Mouse (Mus musculus): ENCODE results near the gene Pax4.

Pax4 gene

GRCm38 (mm10) chr6:28431538-28431855 lies 17.7 kb downstream of the Pax4 start:
- DNase-seq = no peak

DNA sequence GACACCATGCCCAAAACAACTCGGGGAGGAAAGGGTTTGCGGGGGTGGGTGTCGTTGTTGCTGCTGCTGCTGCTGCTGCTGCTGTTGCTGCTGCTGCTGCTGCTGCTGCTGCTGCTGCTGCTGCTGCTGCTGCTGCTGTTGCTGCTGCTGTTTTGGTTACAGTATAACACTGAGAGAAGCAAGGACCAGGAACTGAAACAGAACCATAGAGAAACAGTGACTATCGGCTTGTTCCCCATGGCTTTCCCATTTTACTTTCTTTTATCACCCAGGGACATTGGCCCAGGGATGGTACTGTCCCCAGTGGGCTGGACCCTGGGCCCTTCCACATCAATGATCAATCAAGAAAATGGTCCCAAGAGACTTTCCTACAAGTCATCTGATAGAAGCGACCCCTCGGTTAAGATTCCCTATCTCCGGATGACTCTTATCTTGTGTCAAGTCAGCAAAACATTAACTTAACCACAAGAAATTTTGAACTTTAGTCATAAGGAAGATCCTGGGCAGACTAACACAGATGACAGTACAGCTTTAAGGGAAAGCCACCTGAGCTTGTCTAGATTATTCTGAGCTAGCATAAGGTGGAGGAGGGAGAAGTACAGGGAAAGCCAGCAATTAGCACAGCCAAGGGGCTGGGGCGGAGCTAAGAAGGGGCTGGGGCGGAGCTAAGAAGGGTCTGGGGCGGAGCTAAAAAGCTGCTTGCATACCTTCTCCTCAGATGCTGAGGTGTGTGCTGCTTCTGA lies 18.2 kb downstream of the Pax4 start:
- DNase-seq = no peak

DNA sequence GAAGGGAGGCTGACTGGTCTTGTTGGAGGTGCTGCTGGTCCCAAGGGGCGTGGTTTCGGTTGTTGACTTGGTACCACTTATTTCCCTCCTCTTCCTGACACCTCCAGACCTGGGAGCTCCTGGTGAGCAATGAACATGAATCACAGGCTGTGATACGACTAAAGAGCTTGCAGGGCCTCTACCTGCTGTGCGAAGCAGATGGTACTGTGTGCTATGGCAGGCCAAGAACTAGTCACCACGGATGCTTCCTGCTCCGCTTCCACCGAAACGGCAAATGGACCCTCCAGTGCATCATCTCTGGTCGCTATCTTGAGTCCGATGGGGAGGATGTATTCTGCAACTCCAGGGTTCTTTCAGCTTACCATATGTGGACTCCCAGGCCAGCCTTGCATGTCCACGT lies 19.3 kb downstream of the Pax4 start:
- DNase-seq = peak; percentile 61

DNA sequence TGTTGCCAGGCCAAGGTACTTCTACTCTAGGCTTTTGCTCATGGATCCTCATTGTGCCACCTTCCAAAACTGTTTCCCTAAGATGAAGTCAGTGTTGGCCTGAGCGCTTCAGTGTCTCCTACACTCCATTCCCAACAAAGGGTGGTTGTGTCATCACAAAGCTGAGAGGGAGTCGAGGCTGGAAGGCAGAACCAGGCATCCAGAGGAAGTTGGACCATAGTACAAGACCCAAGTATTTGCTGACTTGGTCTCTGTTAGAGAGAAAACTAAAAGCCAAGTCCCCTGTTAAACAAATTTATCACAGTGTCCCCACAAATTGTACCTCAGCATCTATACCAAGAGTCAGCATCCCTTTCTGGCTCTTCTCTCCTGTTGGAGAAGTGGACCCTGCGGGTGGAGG lies 20.9 kb downstream of the Pax4 start, which contains the start of gene Gcc1:
TSS of gene Gcc1 (minus strand) at position 101 of the 400 bp plus-strand sequence.
- DNase-seq = no peak

- DNase-seq = peak; percentile 31
Measured at GRCm38 (mm10) chr6:28427096-28427839, 21.9 kb downstream of the Pax4 start, which contains the start of gene Fscn3. Fscn3 (plus strand) TSS chr6:28427789.

- peak; percentile 52 for DNase-seq
Measured at GRCm38 (mm10) chr6:28425019-28425418, 24.1 kb downstream of the Pax4 start.

DNA sequence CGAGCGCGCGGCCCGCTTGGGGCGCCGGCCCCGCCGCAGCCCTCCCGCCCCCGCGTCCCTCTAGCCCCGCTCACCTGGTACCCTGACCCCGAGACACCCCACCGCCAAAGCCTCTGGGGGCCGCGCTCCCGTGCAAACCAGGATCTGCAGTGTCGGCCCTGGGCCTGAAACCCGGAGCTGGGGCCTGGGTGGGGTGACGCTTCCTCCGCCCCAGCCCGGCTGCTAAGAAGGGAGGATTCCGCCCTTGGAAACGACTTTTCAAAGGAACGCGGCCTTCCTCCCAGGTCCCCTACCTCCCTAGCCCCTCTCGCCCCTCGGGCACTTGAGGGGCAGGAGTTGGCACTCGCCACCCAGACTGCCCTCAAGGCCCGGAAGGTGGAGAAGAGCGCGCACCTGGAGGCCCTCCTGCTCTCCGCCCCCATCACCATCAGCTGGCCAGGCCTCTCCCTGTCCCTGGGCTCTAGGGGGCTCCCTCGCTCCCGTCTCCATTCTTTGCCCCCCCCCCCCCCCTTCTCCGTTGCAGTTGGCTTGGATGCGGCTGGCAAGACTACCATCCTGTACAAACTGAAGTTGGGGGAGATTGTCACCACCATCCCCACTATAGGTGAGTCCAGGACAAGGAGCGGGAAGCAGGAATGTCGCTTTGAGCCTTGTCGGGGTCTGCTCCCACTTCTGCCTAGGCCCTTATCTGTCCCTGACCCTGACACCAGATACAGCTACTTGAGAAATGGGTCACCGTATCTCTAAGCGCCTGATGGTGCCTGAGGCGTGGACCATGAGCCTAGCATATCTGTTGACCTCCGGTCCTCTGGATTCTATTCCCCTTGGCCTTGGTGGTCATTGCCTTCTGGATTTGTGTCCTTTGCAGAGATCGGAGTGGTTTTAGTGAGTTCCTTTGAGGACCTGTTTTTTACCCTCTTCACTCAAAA lies 25.1 kb downstream of the Pax4 start:
- DNase-seq = peak; percentile 83

DNA sequence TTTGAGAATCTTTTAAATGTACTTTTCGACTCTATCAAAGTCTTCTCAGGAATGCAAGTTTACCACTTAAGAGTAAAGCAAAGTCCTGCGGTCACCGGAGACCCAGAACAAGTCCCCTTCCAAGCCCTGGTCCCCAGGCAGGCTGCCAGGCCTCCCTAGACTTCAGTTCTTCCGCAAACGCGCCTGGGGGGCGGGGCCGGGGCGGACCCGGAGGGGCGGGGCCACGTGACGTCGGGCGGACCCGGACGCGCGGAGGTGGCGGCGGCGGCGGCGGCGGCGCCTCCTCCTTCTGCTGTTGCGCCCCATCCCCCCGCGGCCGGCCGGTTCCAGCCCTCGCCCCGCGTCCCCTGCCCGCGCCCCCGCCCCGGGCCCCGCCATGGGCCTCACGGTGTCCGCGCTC lies 25.8 kb downstream of the Pax4 start, which contains the start of gene Arf5:
TSS of gene Arf5 (plus strand) at position 248 of the 400 bp plus-strand sequence.
- DNase-seq = peak; percentile 92

GRCm38 (mm10) chr6:28422651-28423290 lies 26.4 kb downstream of the Pax4 start:
- DNase-seq = peak; percentile 63

GRCm38 (mm10) chr6:28421469-28422000 lies 27.6 kb downstream of the Pax4 start:
- peak; percentile 95 for DNase-seq

- DNase-seq = no peak
Measured at GRCm38 (mm10) chr6:28420865-28421264, 28.3 kb downstream of the Pax4 start.

GRCm38 (mm10) chr6:28420361-28420760 lies 28.8 kb downstream of the Pax4 start:
- DNase-seq = peak; percentile 48

- DNase-seq = peak; percentile 33
Measured at GRCm38 (mm10) chr6:28419673-28420072, 29.5 kb downstream of the Pax4 start.

DNA sequence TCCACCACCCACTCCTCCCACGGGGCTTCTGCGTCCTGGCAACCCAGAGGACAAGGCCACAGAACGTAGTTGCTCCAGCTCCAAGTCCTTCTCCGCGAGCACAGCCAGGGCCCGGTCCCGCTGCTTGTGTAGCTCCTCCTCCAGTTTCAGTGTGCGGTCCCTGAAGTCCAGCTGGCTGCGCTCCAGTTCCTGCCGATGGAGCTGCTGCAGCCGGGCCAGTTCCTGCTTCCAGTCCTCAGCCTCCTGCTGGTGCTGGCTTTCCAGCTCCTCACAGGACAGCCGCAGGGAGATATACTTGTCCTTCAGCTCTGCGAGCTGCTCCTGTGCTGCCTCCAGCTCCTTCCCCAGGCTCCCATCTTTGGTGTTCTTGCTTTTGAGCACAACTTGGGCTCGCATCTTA lies 30.7 kb downstream of the Pax4 start:
- DNase-seq = peak; percentile 90

DNA sequence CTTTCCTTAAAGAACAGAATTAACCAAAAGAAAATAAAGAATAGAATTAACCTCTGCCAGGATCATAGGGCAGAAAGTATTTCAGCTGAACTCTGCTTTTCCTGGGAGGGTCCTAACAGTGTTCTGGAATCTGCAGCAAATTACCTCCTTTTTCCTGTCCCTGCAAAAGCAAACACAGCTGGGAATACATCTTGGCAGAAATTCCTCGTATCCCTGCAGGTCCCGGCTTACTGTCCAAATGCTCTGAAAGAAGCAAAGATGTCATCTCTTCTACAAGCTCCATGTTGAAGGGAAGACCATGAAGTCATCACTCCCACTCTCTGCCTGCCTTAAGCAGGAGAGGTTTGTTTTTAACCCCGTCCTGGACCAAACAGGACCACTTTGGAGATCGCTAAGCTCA lies 32.2 kb downstream of the Pax4 start:
- no peak for DNase-seq

DNA sequence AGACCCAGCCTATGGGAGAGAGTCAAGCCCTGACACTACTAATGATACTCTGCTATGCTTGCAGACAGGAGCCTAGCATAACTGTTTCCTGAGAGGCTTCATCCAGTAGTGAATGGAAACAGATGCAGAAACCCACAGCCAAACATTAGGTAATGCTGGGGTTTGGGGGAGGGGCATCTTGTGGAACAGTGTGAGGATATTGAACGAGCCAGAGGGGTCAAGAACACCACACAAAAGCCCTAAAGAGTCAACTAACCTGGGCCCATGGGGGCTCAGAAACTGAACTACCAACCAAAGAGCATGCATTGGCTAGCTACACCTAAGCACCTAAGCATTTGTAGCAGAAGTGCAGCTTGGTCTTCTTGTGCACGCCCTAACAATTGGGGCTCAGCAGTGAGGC lies 37.9 kb downstream of the Pax4 start:
- no peak for DNase-seq

- no peak for DNase-seq
Measured at GRCm38 (mm10) chr6:28410053-28410452, 39.1 kb downstream of the Pax4 start.

GRCm38 (mm10) chr6:28399791-28400190 lies 49.4 kb downstream of the Pax4 start:
- DNase-seq = no peak

DNA sequence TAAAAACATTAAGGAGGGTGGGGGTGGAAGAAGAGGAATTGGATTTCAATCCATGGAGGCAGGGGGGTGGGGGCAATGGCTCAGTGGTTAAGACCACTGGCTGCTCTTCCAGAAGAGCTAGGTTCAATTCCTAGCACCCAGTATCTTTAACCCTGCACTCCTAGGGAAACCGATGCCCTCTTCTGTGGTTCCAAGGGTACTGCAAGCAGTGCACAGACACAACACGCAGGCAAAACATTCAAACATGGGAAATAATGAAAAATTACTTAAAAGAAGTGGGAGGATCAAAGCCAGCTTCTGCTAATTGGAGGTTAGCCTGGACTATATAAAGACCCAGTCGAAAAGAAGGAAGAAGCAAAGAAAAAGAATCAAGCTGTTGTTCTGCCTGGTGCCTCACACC lies 50.4 kb downstream of the Pax4 start:
- DNase-seq = no peak

DNA sequence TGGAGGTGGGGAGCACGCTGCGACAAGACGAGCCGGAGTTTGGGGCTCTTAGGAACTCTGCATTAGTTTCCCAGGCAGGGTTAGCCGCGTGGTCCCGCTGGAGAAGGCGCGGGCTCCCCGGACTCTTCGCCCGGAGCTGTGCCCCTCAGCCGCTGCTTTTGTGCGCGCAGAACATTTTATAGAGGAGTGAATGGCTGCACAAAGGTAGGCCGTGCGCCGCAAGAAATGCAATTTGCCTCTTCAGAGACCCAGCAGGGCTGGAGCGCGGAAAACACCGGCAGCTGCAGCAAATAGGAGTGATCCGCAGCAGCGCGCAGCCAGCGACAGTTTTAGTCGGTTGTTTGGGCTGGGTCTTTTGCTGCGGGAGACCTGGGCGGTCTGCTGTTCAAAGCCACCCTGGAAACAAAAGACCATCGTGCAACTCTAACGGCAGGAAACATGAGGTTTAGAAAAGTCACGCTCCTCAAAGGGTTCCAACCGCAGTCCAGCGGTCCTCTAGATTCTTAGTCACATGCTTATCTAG lies 51.4 kb downstream of the Pax4 start, which contains the start of gene Zfp800:
TSS of gene Zfp800 (minus strand) at position 325 of the 523 bp plus-strand sequence.
- DNase-seq = no peak

DNA sequence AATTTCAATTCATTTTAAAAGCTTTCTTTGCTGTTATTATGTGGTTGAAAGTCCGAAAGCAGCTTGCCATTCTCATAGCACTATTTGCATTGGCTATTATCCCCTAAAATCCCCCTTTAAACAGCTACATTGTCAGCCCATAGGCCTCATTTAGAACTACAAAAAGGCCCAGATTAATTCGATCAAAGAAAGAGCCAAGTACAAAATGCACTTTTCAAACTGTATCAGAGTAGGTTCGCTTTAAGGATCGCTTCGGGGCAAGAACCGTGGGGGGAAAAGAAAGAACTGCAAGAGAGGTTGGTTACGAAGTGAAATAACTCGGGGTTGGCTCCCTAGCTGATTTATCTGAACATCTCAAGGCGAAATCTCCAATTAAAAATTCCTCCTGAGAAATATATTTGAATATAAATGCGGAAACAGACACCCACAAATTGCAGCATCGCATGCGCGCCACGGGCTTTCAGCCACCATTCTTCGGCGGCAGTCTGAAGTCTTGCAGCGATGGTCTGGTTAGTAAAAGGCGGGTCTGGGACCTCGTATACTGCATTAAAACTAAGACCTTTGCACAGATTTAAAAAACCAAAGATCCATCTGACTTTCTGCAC lies 52.2 kb downstream of the Pax4 start:
- DNase-seq = no peak

All from cerebellum, adult 9-11 months (tissue).